Mouse (Mus musculus) lung, embryonic 16.5 days (tissue): ENCODE data around the gene Ttc12. TPM values are rescaled to one million over a fixed set of nuclear protein-coding genes. Genes with fewer than 3 reads are reported as not detected.

ENCODE experiments used
- ATAC-seq: fragments of 200-750 bp; cut with Nextera tagmentation; 2 replicates; pipeline ENCODE4 v1.8.0; 2017; ENCODE audit warnings: low read depth, mild to moderate bottlenecking, moderate library complexity
- H3K27ac ChIP-seq: fragments of 300-500 bp; sonication (generic); 2 replicates; pipeline ENCODE4 v1.5.1; 2014; ENCODE audit warnings: mild to moderate bottlenecking, control low read depth, low read length
- H3K27me3 ChIP-seq: fragments of 300-500 bp; sonication (generic); 2 replicates; pipeline ENCODE4 v1.6.1; 2014; ENCODE audit warnings: low read depth, low read length, mixed read lengths; ENCODE audit not compliant: control insufficient read depth, insufficient read depth
- H3K36me3 ChIP-seq: fragments of 300-500 bp; sonication (generic); 2 replicates; pipeline ENCODE4 v1.6.1; 2014; ENCODE audit warnings: low read length; ENCODE audit not compliant: control insufficient read depth, insufficient read depth
- H3K4me1 ChIP-seq: fragments of 300-500 bp; sonication (generic); replicated peaks from 2 replicates; pipeline ENCODE4 v1.6.1; 2014; ENCODE audit warnings: low read length, mixed read lengths; ENCODE audit not compliant: control insufficient read depth, insufficient read depth
- H3K4me2 ChIP-seq: fragments of 300-500 bp; sonication (generic); 2 replicates; pipeline ENCODE4 v1.6.1; 2014; ENCODE audit warnings: low read depth, low read length, control low read depth
- H3K4me3 ChIP-seq: fragments of 300-500 bp; sonication (generic); 2 replicates; pipeline ENCODE4 v1.5.1; 2014; ENCODE audit warnings: mild to moderate bottlenecking, low read length, control low read depth
- H3K9ac ChIP-seq: fragments of 300-500 bp; sonication (generic); 2 replicates; pipeline ENCODE4 v1.6.1; 2014; ENCODE audit warnings: low read length, control low read depth
- H3K9me3 ChIP-seq: fragments of 300-500 bp; sonication (generic); 2 replicates; pipeline ENCODE4 v1.6.1; 2016; ENCODE audit warnings: low read length; ENCODE audit not compliant: control insufficient read depth
- WGBS: fragments of 180-500 bp; shearing (Covaris S2); extraction: QIAGEN DNeasy Blood & Tissue Kit; methylation state at CpG from one replicate; pipeline ENCODE4 v1.1.7; 2014; 5-methylcytosine and 5-hydroxymethylcytosine counted together
- polyA plus RNA-seq: library from polyadenylated mRNA; unstranded; fragments of >200 nt; fragmentation: Nextera tagmentation; extraction: Ambion mirVana; gene quantifications from 2 replicates; pipeline ENCODE4 v1.2.1, GENCODE M21; 2015

Ttc12 gene
- 4.3 and 4.7 TPM in 2 replicates for polyA plus RNA-seq

GRCm38 (mm10) chr9:49485892-49486311 is at the start of gene Ttc12:
Gene Ttc12, minus strand, starts transcription at chr9:49486225.
- no peak within 1 kb of the TSS; the same call in 1 of the 2 replicates for H3K27ac ChIP-seq
- ATAC-seq: peak; percentile 94
- H3K4me3 ChIP-seq: peak within 1 kb of the TSS; percentile 74
- WGBS: under 1% methylated on average over 18 of the region's 18 CpGs
- H3K9ac ChIP-seq: peak within 1 kb of the TSS; percentile 63
- H3K9me3 ChIP-seq: no peaks in the 10 kb centered on the region
- H3K4me1 ChIP-seq: peaks cover 2% of the 10 kb centered on the region
- H3K27me3 ChIP-seq: no peaks in the 10 kb centered on the region
- H3K4me2 ChIP-seq: peak within 1 kb of the TSS; percentile 87
- no peaks in the 10 kb centered on the region for H3K36me3 ChIP-seq

GRCm38 (mm10) chr9:49534958-49535357 is 48.9 kb upstream of the Ttc12 start:
- H3K4me1 ChIP-seq: no peaks in the 10 kb centered on the region
- H3K4me2 ChIP-seq: no peak overlapping the region
- no peaks in the 10 kb centered on the region for H3K9me3 ChIP-seq
- ATAC-seq: no peak
- H3K27me3 ChIP-seq: no peaks in the 10 kb centered on the region
- WGBS: 33% methylated on average over 4 of the region's 4 CpGs
- no peak overlapping the region for H3K4me3 ChIP-seq
- H3K9ac ChIP-seq: no peak overlapping the region
- H3K27ac ChIP-seq: no peak overlapping the region
- no peaks in the 10 kb centered on the region for H3K36me3 ChIP-seq

GRCm38 (mm10) chr9:49533912-49534491 is 48.0 kb upstream of the Ttc12 start:
- H3K4me1 ChIP-seq: no peaks in the 10 kb centered on the region
- H3K9ac ChIP-seq: no peak overlapping the region
- no peaks in the 10 kb centered on the region for H3K27me3 ChIP-seq
- no peaks in the 10 kb centered on the region for H3K9me3 ChIP-seq
- WGBS: 42% methylated on average over 6 of the region's 8 CpGs
- H3K4me3 ChIP-seq: no peak overlapping the region
- H3K4me2 ChIP-seq: no peak overlapping the region
- no peak overlapping the region for H3K27ac ChIP-seq
- H3K36me3 ChIP-seq: no peaks in the 10 kb centered on the region
- ATAC-seq: no peak

GRCm38 (mm10) chr9:49533455-49533854 is 47.4 kb upstream of the Ttc12 start:
- no peaks in the 10 kb centered on the region for H3K27me3 ChIP-seq
- no peak overlapping the region for H3K4me3 ChIP-seq
- no peak overlapping the region for H3K27ac ChIP-seq
- H3K4me1 ChIP-seq: no peaks in the 10 kb centered on the region
- no peaks in the 10 kb centered on the region for H3K9me3 ChIP-seq
- no peaks in the 10 kb centered on the region for H3K36me3 ChIP-seq
- 58% methylated on average over 7 of the region's 7 CpGs for WGBS
- H3K4me2 ChIP-seq: no peak overlapping the region
- no peak overlapping the region for H3K9ac ChIP-seq
- ATAC-seq: no peak

- Histone ChIP-seq H3K9ac (no peak overlapping the region), H3K27me3 (no peaks in the 10 kb centered on the region), H3K4me1 (no peaks in the 10 kb centered on the region), H3K36me3 (no peaks in the 10 kb centered on the region), H3K27ac (no peak overlapping the region), H3K9me3 (no peaks in the 10 kb centered on the region), H3K4me2 (no peak overlapping the region), H3K4me3 (no peak overlapping the region)
- WGBS: 81% methylated on average over 6 of the region's 6 CpGs
- ATAC-seq: no peak
Observed at GRCm38 (mm10) chr9:49531833-49532232, 45.8 kb upstream of the Ttc12 start.

GRCm38 (mm10) chr9:49531257-49531656 is 45.2 kb upstream of the Ttc12 start:
- Histone ChIP-seq H3K36me3 (no peaks in the 10 kb centered on the region), H3K4me2 (no peak overlapping the region), H3K9me3 (no peaks in the 10 kb centered on the region), H3K27ac (no peak overlapping the region), H3K4me3 (no peak overlapping the region), H3K4me1 (no peaks in the 10 kb centered on the region), H3K27me3 (no peaks in the 10 kb centered on the region), H3K9ac (no peak overlapping the region)
- WGBS: 54% methylated on average over 7 of the region's 7 CpGs
- ATAC-seq: no peak

GRCm38 (mm10) chr9:49530739-49531138 is 44.7 kb upstream of the Ttc12 start:
- ATAC-seq: no peak
- Histone ChIP-seq H3K4me1 (no peaks in the 10 kb centered on the region), H3K36me3 (no peaks in the 10 kb centered on the region), H3K27me3 (no peaks in the 10 kb centered on the region), H3K4me3 (no peak overlapping the region), H3K9ac (no peak overlapping the region), H3K9me3 (no peaks in the 10 kb centered on the region), H3K4me2 (no peak overlapping the region), H3K27ac (no peak overlapping the region)
- WGBS: 55% methylated on average over 4 of the region's 4 CpGs

GRCm38 (mm10) chr9:49529366-49529959 is 43.4 kb upstream of the Ttc12 start:
- H3K27me3 ChIP-seq: no peaks in the 10 kb centered on the region
- H3K4me3 ChIP-seq: no peak overlapping the region
- H3K9me3 ChIP-seq: no peaks in the 10 kb centered on the region
- H3K9ac ChIP-seq: no peak overlapping the region
- no peak overlapping the region for H3K4me2 ChIP-seq
- no peak for ATAC-seq
- WGBS: 73% methylated on average over 8 of the region's 8 CpGs
- no peak overlapping the region for H3K27ac ChIP-seq
- no peaks in the 10 kb centered on the region for H3K36me3 ChIP-seq
- H3K4me1 ChIP-seq: no peaks in the 10 kb centered on the region

GRCm38 (mm10) chr9:49528943-49529342 is 42.9 kb upstream of the Ttc12 start:
- H3K36me3 ChIP-seq: no peaks in the 10 kb centered on the region
- no peak overlapping the region for H3K9ac ChIP-seq
- no peaks in the 10 kb centered on the region for H3K27me3 ChIP-seq
- no peaks in the 10 kb centered on the region for H3K9me3 ChIP-seq
- WGBS: 59% methylated on average over 10 of the region's 10 CpGs
- no peak overlapping the region for H3K27ac ChIP-seq
- no peak for ATAC-seq
- no peak overlapping the region for H3K4me2 ChIP-seq
- no peak overlapping the region for H3K4me3 ChIP-seq
- no peaks in the 10 kb centered on the region for H3K4me1 ChIP-seq
